Mouse (Mus musculus) Patski (cell line): Measurements from ENCODE around the gene S100a9. TPM values are rescaled to one million over a fixed set of nuclear protein-coding genes. Genes with fewer than 3 reads are reported as not detected.

Experiments
- ATAC-seq: fragments of 100-300 bp; one replicate; pipeline ENCODE4 v1.8.0; 2021
- CTCF ChIA-PET: fragments of 350-600 bp; sonication (Branson Sonifier 250); formaldehyde crosslinking; loops from one replicate; lab custom pipeline; 2022; ENCODE audit warnings: inconsistent platforms; lab: Charles Lee
- POLR2A ChIA-PET: fragments of 350-600 bp; sonication (Branson Sonifier 250); formaldehyde crosslinking; loops from one replicate; lab custom pipeline; 2022; ENCODE audit warnings: antibody characterized with exemption, inconsistent platforms; lab: Charles Lee
- DNase-seq: peaks from one replicate; pipeline ENCODE4 v3.0.0-alpha.2; 2011; ENCODE audit warnings: low read depth, low spot score
- H3K27me3 ChIP-seq: fragments of 371-371 bp; one replicate; pipeline ENCODE4 v1.5.1; 2021
- CTCF ChIP-seq: fragments of 100-300 bp; IDR thresholded peaks from one replicate; pipeline ENCODE4 v1.5.1; 2021
- in situ Hi-C: fragments of 300-500 bp; cut with MboI; formaldehyde crosslinking; loops from 3 replicates; pipeline ENCODE4 v1.11.1; 2018; ENCODE audit warnings: low pct_unique_long_range_greater_than_20kb, mixed read lengths
- polyA plus RNA-seq: library from polyadenylated mRNA; unstranded; gene quantifications from one replicate; pipeline ENCODE4 v1.2.3, GENCODE M21; 2021

Gene S100a9
- polyA plus RNA-seq, 1 experiment from 2014 or later, result not detected

GRCm38 (mm10) chr3:90668846-90669245 is 26.7 kb downstream of the S100a9 start, which contains the start of gene S100a8:
Gene S100a8, plus strand, starts transcription at chr3:90668978.
- peak; percentile 37 for ATAC-seq

GRCm38 (mm10) chr3:90664219-90664618 is 31.3 kb downstream of the S100a9 start:
- H3K27me3 ChIP-seq, result no peaks in the 10 kb centered on the region
- in situ Hi-C loops, result no loop called here
- ATAC-seq (peak; percentile 41), DNase-seq (no peak)
- CTCF ChIA-PET, result interaction anchor here (0.8 to 3.5 kb wide), 5 partner anchors 10 to 46 kb away, joined by 3 to 16 read pairs (median 7); partner anchors contain the start of gene S100a7a
- peak; percentile 78 for TF ChIP-seq CTCF
- POLR2A ChIA-PET, result no interaction called here

More at GRCm38 (mm10) chr3:90668846-90669245, 26.7 kb downstream of the S100a9 start, which contains the start of gene S100a8:
- DNase-seq, result peak; percentile 46
- ChIA-PET POLR2A (no interaction called here), CTCF (interaction anchor here (0.8 to 2.5 kb wide), 4 partner anchors 8 to 41 kb away, joined by 3 to 13 read pairs (median 4); no protein-coding TSS in a partner anchor)
- in situ Hi-C loops, result no loop called here
- peaks cover 22% of the 10 kb centered on the region for H3K27me3 ChIP-seq
- TF ChIP-seq CTCF, result no peak

- ATAC-seq (no peak), DNase-seq (no peak)
- TF ChIP-seq CTCF, result no peak
- in situ Hi-C loops, result loop anchor here (5.0 kb wide), 1 partner anchor 48 kb away; no protein-coding TSS in a partner anchor
- ChIA-PET CTCF (interaction anchor here (0.9 to 1.7 kb wide), 4 partner anchors 9 to 169 kb away, joined by 3 to 7 read pairs (median 3); partner anchors contain the start of genes S100a8 and Snapin), POLR2A (no interaction called here)
- no peaks in the 10 kb centered on the region for H3K27me3 ChIP-seq
These were observed 36.0 kb downstream of the S100a9 start for GRCm38 (mm10) chr3:90659364-90660044.

GRCm38 (mm10) chr3:90657405-90657804 is 38.1 kb downstream of the S100a9 start:
- in situ Hi-C loops, result loop anchor here (5.0 kb wide), 1 partner anchor 50 kb away; no protein-coding TSS in a partner anchor
- ATAC-seq (no peak), DNase-seq (no peak)
- no peaks in the 10 kb centered on the region for H3K27me3 ChIP-seq
- ChIA-PET POLR2A (no interaction called here), CTCF (interaction anchor here (1.6 to 5.4 kb wide), 3 partner anchors 13 to 132 kb away, joined by 4 to 50 read pairs (median 8); no protein-coding TSS in a partner anchor)
- peak; percentile 44 for TF ChIP-seq CTCF

- DNase-seq, result no peak
- ChIA-PET CTCF (interaction anchor here (0.8 to 5.4 kb wide), 33 partner anchors 8 to 243 kb away, joined by 3 to 50 read pairs (median 5); partner anchors contain the start of genes Chtop, S100a14, S100a4 and Snapin), POLR2A (interaction anchor here (1.0 kb wide), 1 partner anchor 153 kb away, joined by 4 read pairs; no protein-coding TSS in a partner anchor)
- no peak for TF ChIP-seq CTCF
- in situ Hi-C loops, result no loop called here
- no peaks in the 10 kb centered on the region for H3K27me3 ChIP-seq
- peak; percentile 36 for ATAC-seq
These were observed 41.8 kb downstream of the S100a9 start, which contains the start of gene S100a7a for GRCm38 (mm10) chr3:90653717-90654116. Gene S100a7a, plus strand, starts transcription at chr3:90654017.

- peak; percentile 44 for DNase-seq
- ATAC-seq, result peak; percentile 87
- POLR2A ChIA-PET, result interaction anchor here (0.8 to 1.0 kb wide), 2 partner anchors 144 to 152 kb away, joined by 3 to 4 read pairs; partner anchors contain the start of gene Chtop
- CTCF ChIA-PET, result interaction anchor here (0.6 to 5.4 kb wide), 43 partner anchors 9 to 242 kb away, joined by 3 to 50 read pairs (median 4); partner anchors contain the start of genes Chtop, S100a14, S100a3 and S100a4
- in situ Hi-C loops, result no loop called here
- H3K27me3 ChIP-seq, result no peaks in the 10 kb centered on the region
- peak; percentile 99 for TF ChIP-seq CTCF
These were observed 42.5 kb downstream of the S100a9 start for GRCm38 (mm10) chr3:90652878-90653508.

GRCm38 (mm10) chr3:90649832-90650231 is 45.7 kb downstream of the S100a9 start:
- ChIA-PET CTCF (no interaction called here), POLR2A (no interaction called here)
- ATAC-seq, result no peak
- no peaks in the 10 kb centered on the region for H3K27me3 ChIP-seq
- in situ Hi-C loops, result loop anchor here (5.0 kb wide), 2 partner anchors 63 to 233 kb away; no protein-coding TSS in a partner anchor
- no peak for DNase-seq
- TF ChIP-seq CTCF, result no peak

- CTCF ChIA-PET, result interaction anchor here (1.7 kb wide), 1 partner anchor 9 kb away, joined by 6 read pairs; no protein-coding TSS in a partner anchor
- POLR2A ChIA-PET, result interaction anchor here (1.5 kb wide), 1 partner anchor 35 kb away, joined by 3 read pairs; no protein-coding TSS in a partner anchor
- TF ChIP-seq CTCF, result no peak
- no peak for ATAC-seq
- no peak for DNase-seq
- no peaks in the 10 kb centered on the region for H3K27me3 ChIP-seq
- in situ Hi-C loops, result loop anchor here (5.0 kb wide), 2 partner anchors 62 to 232 kb away; no protein-coding TSS in a partner anchor
These were observed 46.5 kb downstream of the S100a9 start for GRCm38 (mm10) chr3:90648981-90649380.

- ATAC-seq, result no peak
- POLR2A ChIA-PET, result interaction anchor here (0.6 kb wide), 1 partner anchor 139 kb away, joined by 8 read pairs; no protein-coding TSS in a partner anchor
- H3K27me3 ChIP-seq, result no peaks in the 10 kb centered on the region
These were observed 48.2 kb downstream of the S100a9 start for GRCm38 (mm10) chr3:90647291-90647690.

More at GRCm38 (mm10) chr3:90647291-90647690, 48.2 kb downstream of the S100a9 start:
- no peak for DNase-seq
- no peak for TF ChIP-seq CTCF
- CTCF ChIA-PET, result interaction anchor here (1.3 to 1.7 kb wide), 2 partner anchors 8 to 63 kb away, joined by 6 to 8 read pairs; no protein-coding TSS in a partner anchor
- in situ Hi-C loops, result loop anchor here (5.0 kb wide), 2 partner anchors 60 to 230 kb away; no protein-coding TSS in a partner anchor
